In the genomic region with DNA sequence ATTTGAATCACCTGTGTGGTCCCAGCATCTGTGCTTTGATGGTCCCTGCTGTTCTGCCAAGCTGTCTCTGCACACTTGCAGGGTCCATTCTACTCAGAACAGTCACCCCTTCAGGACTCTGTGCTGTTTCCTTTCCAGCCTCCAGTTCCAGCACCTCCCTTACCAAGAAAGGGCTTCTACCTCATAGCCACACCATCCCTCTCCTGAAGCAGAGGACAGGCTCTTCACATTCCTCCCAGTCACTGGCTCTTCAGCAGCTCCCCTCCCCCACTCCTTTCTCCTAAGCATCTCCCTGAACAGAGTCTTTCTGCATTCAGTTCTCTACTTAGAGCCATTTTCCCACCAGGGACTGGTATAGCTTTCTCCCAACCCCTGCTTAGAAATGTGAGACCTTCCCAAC, we compare ENCODE assay signal across 23 mouse cellular contexts.
A peak's percentile ranks its signal among the peaks of the same experiment; 100 is the strongest.
DNase-seq lines count a peak whose midpoint lies in the region; ATAC-seq and TF ChIP-seq lines count a peak whose summit lies in the region.
"Had no signal": no experiment of that assay in that cellular context is flagged by ENCODE, and none has a peak within 500 bp of the region (broad histone marks: within the 10 kb centered on the region; RNA-seq: fewer than 3 reads in every experiment).

No protein-coding gene starts in this region.

- peak; percentile 47 for DNase-seq in embryo, embryonic 11 days
- no peak for DNase-seq in embryo, embryonic 10.5 days (ENCODE audit: low spot score)
- DNase-seq in hindbrain, postnatal 0 days (ENCODE audit: low spot score) = peak; percentile 22
- DNase-seq in midbrain, embryonic 10.5 days (ENCODE audit: low spot score) = no peak
- no peak for DNase-seq in midbrain, embryonic 11.5 days (ENCODE audit: low spot score, missing footprints)
- DNase-seq in brain, embryonic 14.5 days (ENCODE audit: low read depth) = peak; percentile 41
- DNase-seq: adrenal gland, postnatal 14 days; cerebellum, adult 11-12 months; gastrocnemius, postnatal 14 days; kidney, postnatal 4 days; layer of hippocampus, adult 9-11 months; right cerebral cortex, postnatal 25 days had no signal

- H3K27ac ChIP-seq in hindbrain, postnatal 0 days = no peak overlapping the region
- no peak overlapping the region for H3K27ac ChIP-seq in hindbrain, embryonic 13.5 days
- H3K27ac ChIP-seq in midbrain, embryonic 10.5 days (replicated peaks) = 0 out of 2 replicates have a peak overlapping the region, but pooled peaks have one; percentile 35
- H3K27ac ChIP-seq in midbrain, embryonic 11.5 days (ENCODE audit: low read depth, low read length) = no peak overlapping the region
- H3K27ac ChIP-seq: forebrain, embryonic 13.5 days; hindbrain, embryonic 12.5 days; kidney, embryonic 15.5 days; limb, embryonic 12.5 days; liver, embryonic 12.5 days; lung, embryonic 15.5 days; midbrain, embryonic 12.5 days had no signal

- no peaks in the 10 kb centered on the region for H3K9me3 ChIP-seq in hindbrain, postnatal 0 days (ENCODE audit: low read length)
- H3K9me3 ChIP-seq in hindbrain, embryonic 13.5 days = no peaks in the 10 kb centered on the region
- no peaks in the 10 kb centered on the region for H3K9me3 ChIP-seq in midbrain, embryonic 10.5 days (replicated peaks)
- no peaks in the 10 kb centered on the region for H3K9me3 ChIP-seq in midbrain, embryonic 11.5 days (ENCODE audit: control insufficient read depth, low read length)
- H3K9me3 ChIP-seq: forebrain, embryonic 13.5 days; hindbrain, embryonic 12.5 days; kidney, embryonic 15.5 days; limb, embryonic 12.5 days; liver, embryonic 12.5 days; lung, embryonic 15.5 days; midbrain, embryonic 12.5 days had no signal

- H3K9ac ChIP-seq in hindbrain, postnatal 0 days (replicated peaks; ENCODE audit: low read length) = no peak overlapping the region
- H3K9ac ChIP-seq in hindbrain, embryonic 13.5 days = no peak overlapping the region
- H3K9ac ChIP-seq in midbrain, embryonic 11.5 days (ENCODE audit: low read length) = no peak overlapping the region
- H3K9ac ChIP-seq: forebrain, embryonic 13.5 days; hindbrain, embryonic 12.5 days; kidney, embryonic 15.5 days; limb, embryonic 12.5 days; liver, embryonic 12.5 days; lung, embryonic 15.5 days; midbrain, embryonic 12.5 days had no signal

- H3K27me3 ChIP-seq in hindbrain, postnatal 0 days (ENCODE audit: insufficient read depth, low read length) = no peaks in the 10 kb centered on the region
- H3K27me3 ChIP-seq in hindbrain, embryonic 13.5 days = no peaks in the 10 kb centered on the region
- H3K27me3 ChIP-seq in midbrain, embryonic 10.5 days (ENCODE audit: low read depth, poor library complexity, severe bottlenecking) = no peaks in the 10 kb centered on the region
- no peaks in the 10 kb centered on the region for H3K27me3 ChIP-seq in midbrain, embryonic 11.5 days (ENCODE audit: control insufficient read depth, insufficient read depth, low read length)
- H3K27me3 ChIP-seq: CH12.LX; forebrain, embryonic 13.5 days; hindbrain, embryonic 12.5 days; kidney, embryonic 15.5 days; limb, embryonic 12.5 days; lung, embryonic 15.5 days; midbrain, embryonic 12.5 days had no signal

- no peak overlapping the region for H3K4me2 ChIP-seq in hindbrain, postnatal 0 days (ENCODE audit: low read depth, low read length)
- no peak overlapping the region for H3K4me2 ChIP-seq in hindbrain, embryonic 13.5 days
- H3K4me2 ChIP-seq in midbrain, embryonic 11.5 days = no peak overlapping the region
- H3K4me2 ChIP-seq: forebrain, embryonic 13.5 days; hindbrain, embryonic 12.5 days; kidney, embryonic 15.5 days; limb, embryonic 12.5 days; liver, embryonic 12.5 days; lung, embryonic 15.5 days; midbrain, embryonic 12.5 days had no signal

- TF ChIP-seq POLR2A in brain, embryonic 14.5 days (IDR thresholded peaks at IDR 0.05; ENCODE audit: borderline replicate concordance, extremely low read depth, insufficient read depth, insufficient read length, poor library complexity, severe bottlenecking) = no peak

- TF ChIP-seq CTCF in hindbrain, postnatal 0 days (IDR thresholded peaks at IDR 0.05; ENCODE audit: low read depth) = no peak
- TF ChIP-seq CTCF in brain, embryonic 14.5 days (IDR thresholded peaks at IDR 0.05; ENCODE audit: borderline replicate concordance, extremely low read depth, insufficient read depth, insufficient read length) = no peak

- no peak for ATAC-seq in hindbrain, postnatal 0 days
- ATAC-seq in hindbrain, embryonic 13.5 days (ENCODE audit: low FRiP score) = no peak
- no peak for ATAC-seq in midbrain, embryonic 11.5 days (ENCODE audit: low FRiP score)
- no peak for ATAC-seq in inflammation-experienced regulatory T-cells, adult 6 months
- ATAC-seq: intestine, postnatal 0 days; liver, embryonic 12.5 days had no signal

- H3K4me3 ChIP-seq in hindbrain, postnatal 0 days (ENCODE audit: low read length) = no peak overlapping the region
- no peak overlapping the region for H3K4me3 ChIP-seq in hindbrain, embryonic 13.5 days
- H3K4me3 ChIP-seq in midbrain, embryonic 10.5 days = no peak overlapping the region
- H3K4me3 ChIP-seq in midbrain, embryonic 11.5 days (ENCODE audit: low read depth, low read length) = no peak overlapping the region
- H3K4me3 ChIP-seq: forebrain, embryonic 13.5 days; hindbrain, embryonic 12.5 days; kidney, embryonic 15.5 days; limb, embryonic 12.5 days; liver, embryonic 12.5 days; lung, embryonic 15.5 days; midbrain, embryonic 12.5 days had no signal

- no peaks in the 10 kb centered on the region for H3K36me3 ChIP-seq in hindbrain, postnatal 0 days (ENCODE audit: insufficient read depth, low read length)
- no peaks in the 10 kb centered on the region for H3K36me3 ChIP-seq in hindbrain, embryonic 13.5 days
- no peaks in the 10 kb centered on the region for H3K36me3 ChIP-seq in midbrain, embryonic 10.5 days
- H3K36me3 ChIP-seq in midbrain, embryonic 11.5 days (ENCODE audit: control insufficient read depth, insufficient read depth, low read length) = no peaks in the 10 kb centered on the region
- H3K36me3 ChIP-seq: hindbrain, embryonic 12.5 days; kidney, embryonic 15.5 days; limb, embryonic 12.5 days; liver, embryonic 12.5 days; lung, embryonic 15.5 days; midbrain, embryonic 12.5 days had no signal

- no peaks in the 10 kb centered on the region for H3K4me1 ChIP-seq in hindbrain, postnatal 0 days (ENCODE audit: insufficient read depth, low read length)
- peaks cover 4% of the 10 kb centered on the region; the same call in 1 of the 2 replicates for H3K4me1 ChIP-seq in hindbrain, embryonic 13.5 days (replicated peaks)
- peaks cover 11% of the 10 kb centered on the region for H3K4me1 ChIP-seq in midbrain, embryonic 10.5 days
- 0 out of 2 replicates have a peak, but pooled peaks cover 2% of the 10 kb centered on the region for H3K4me1 ChIP-seq in midbrain, embryonic 11.5 days (ENCODE audit: control insufficient read depth, insufficient read depth, low read length)
- H3K4me1 ChIP-seq: liver, embryonic 12.5 days had no signal

Comparison
In these comparisons a context has a peak if more than half of its experiments do, and no peak if none do; other contexts are left out.
1. DNase-seq: peak in embryo, embryonic 11 days (single experiment), hindbrain, postnatal 0 days (single experiment) and brain, embryonic 14.5 days (single experiment); none in embryo, embryonic 10.5 days (single experiment), midbrain, embryonic 10.5 days (single experiment) and midbrain, embryonic 11.5 days (single experiment).